Mouse (Mus musculus) activated CD4-positive, CD25-positive, alpha-beta regulatory T cell, adult 9 weeks (primary cell): ENCODE results near the gene Dda1. TPM values are rescaled to one million over a fixed set of nuclear protein-coding genes. Genes with fewer than 3 reads are reported as not detected.

ENCODE experiments used
- polyA plus RNA-seq: library from polyadenylated mRNA; unstranded; fragments of 100-300 nt; shearing (Covaris generic); gene quantifications from one replicate; pipeline ENCODE4 v1.2.1, GENCODE M21; 2017

Gene Dda1
- 70.3 TPM for polyA plus RNA-seq

GRCm38 (mm10) chr8:71468916-71469315, at the start of gene Dda1:
Dda1 (plus strand) TSS chr8:71469199.

GRCm38 (mm10) chr8:71463188-71464033, 5.6 kb upstream of the Dda1 start, which contains the start of gene Abhd8:
Abhd8 (minus strand) TSS chr8:71463655.

GRCm38 (mm10) chr8:71464513-71465500, 4.2 kb upstream of the Dda1 start, which contains the start of gene Mrpl34:
Mrpl34 (plus strand) TSS chr8:71464959.

GRCm38 (mm10) chr8:71485142-71486135, 16.4 kb downstream of the Dda1 start, which contains the start of gene Ano8:
Ano8 (minus strand) TSS chr8:71485963.

GRCm38 (mm10) chr8:71487691-71488445, 18.9 kb downstream of the Dda1 start, which contains the start of gene Gtpbp3:
Gtpbp3 (plus strand) TSS chr8:71488103.

GRCm38 (mm10) chr8:71511644-71512043, 42.6 kb downstream of the Dda1 start, which contains the start of gene Plvap:
Plvap (minus strand) TSS chr8:71511752.

GRCm38 (mm10) chr8:71525226-71526050, 56.4 kb downstream of the Dda1 start, which contains the start of gene Ccdc194:
Ccdc194 (minus strand) TSS chr8:71525711.

Other genes starting within 250 kb of the Dda1 start
- 37.5 TPM for gene Myo9b, start 196.5 kb upstream of the Dda1 start, polyA plus RNA-seq
- 36.9 TPM for gene Haus8, start 196.3 kb upstream of the Dda1 start, polyA plus RNA-seq
- gene Use1, start 102.4 kb upstream of the Dda1 start, polyA plus RNA-seq: 167 TPM
- gene Ocel1, start 97.9 kb upstream of the Dda1 start, polyA plus RNA-seq: 5.9 TPM
- gene Nr2f6, start 87.2 kb upstream of the Dda1 start, polyA plus RNA-seq: 0.31 TPM
- 0.06 TPM for gene Ushbp1, start 73.4 kb upstream of the Dda1 start, polyA plus RNA-seq
- gene Babam1, start 72.3 kb upstream of the Dda1 start, polyA plus RNA-seq: 124 TPM
- 2.1 TPM for gene Ankle1, start 63.2 kb upstream of the Dda1 start, polyA plus RNA-seq
- 96.5 TPM for gene Abhd8, start 5.5 kb upstream of the Dda1 start, polyA plus RNA-seq
- 99.9 TPM for gene Mrpl34, start 4.2 kb upstream of the Dda1 start, polyA plus RNA-seq
- 0.12 TPM for gene Ano8, start 16.8 kb downstream of the Dda1 start, polyA plus RNA-seq
- 6.3 TPM for gene Gtpbp3, start 18.9 kb downstream of the Dda1 start, polyA plus RNA-seq
- gene Plvap, start 42.6 kb downstream of the Dda1 start, polyA plus RNA-seq: 0.23 TPM
- not detected for gene Ccdc194, start 56.5 kb downstream of the Dda1 start, polyA plus RNA-seq
- 203 TPM for gene Bst2, start 68.3 kb downstream of the Dda1 start, polyA plus RNA-seq
- 102 TPM for gene Mvb12a, start 73.7 kb downstream of the Dda1 start, polyA plus RNA-seq
- 0.39 TPM for gene Tmem221, start 89.7 kb downstream of the Dda1 start, polyA plus RNA-seq
- 0.16 TPM for gene Nxnl1, start 97.4 kb downstream of the Dda1 start, polyA plus RNA-seq
- gene Slc27a1, start 99.7 kb downstream of the Dda1 start, polyA plus RNA-seq: 11.9 TPM
- gene Pgls, start 123.0 kb downstream of the Dda1 start, polyA plus RNA-seq: 26.4 TPM
- 7.1 TPM for gene Fam129c, start 128.4 kb downstream of the Dda1 start, polyA plus RNA-seq
- 3.7 TPM for gene Colgalt1, start 141.8 kb downstream of the Dda1 start, polyA plus RNA-seq
- gene Unc13a, start 202.6 kb downstream of the Dda1 start, polyA plus RNA-seq: 0.46 TPM
- gene Jak3, start 207.1 kb downstream of the Dda1 start, polyA plus RNA-seq: 171 TPM
- gene Insl3, start 220.0 kb downstream of the Dda1 start, polyA plus RNA-seq: 24.7 TPM
- 5.7 TPM for gene B3gnt3, start 232.6 kb downstream of the Dda1 start, polyA plus RNA-seq